Mouse (Mus musculus) cerebellum, adult 11 months (tissue): ENCODE data around the gene Fxyd2.

ENCODE experiments used
- DNase-seq: peaks from one replicate; pipeline ENCODE4 v3.0.0; 2022

Fxyd2 gene

GRCm38 (mm10) chr9:45395218-45395617 lies 4.3 kb upstream of the Fxyd2 start:
- DNase-seq, result no peak

- no peak for DNase-seq
These were observed 3.7 kb upstream of the Fxyd2 start for GRCm38 (mm10) chr9:45395796-45396195.

GRCm38 (mm10) chr9:45398336-45398735 lies 1.1 kb upstream of the Fxyd2 start:
- peak; percentile 68 for DNase-seq

GRCm38 (mm10) chr9:45401851-45402250 lies 2.4 kb downstream of the Fxyd2 start:
- no peak for DNase-seq

- no peak for DNase-seq
These were observed 3.5 kb downstream of the Fxyd2 start for GRCm38 (mm10) chr9:45402957-45403356.

- no peak for DNase-seq
These were observed 6.2 kb downstream of the Fxyd2 start for GRCm38 (mm10) chr9:45405694-45406093.

- DNase-seq, result no peak
These were observed 7.3 kb downstream of the Fxyd2 start for GRCm38 (mm10) chr9:45406808-45407207.

GRCm38 (mm10) chr9:45407706-45408675 lies 8.5 kb downstream of the Fxyd2 start:
- DNase-seq, result peak; percentile 76

GRCm38 (mm10) chr9:45410193-45410592 lies 10.7 kb downstream of the Fxyd2 start:
- DNase-seq, result no peak

GRCm38 (mm10) chr9:45410614-45411013 lies 11.1 kb downstream of the Fxyd2 start:
- DNase-seq, result no peak

- no peak for DNase-seq
These were observed 11.6 kb downstream of the Fxyd2 start for GRCm38 (mm10) chr9:45411111-45411510.

GRCm38 (mm10) chr9:45411803-45412202 lies 12.3 kb downstream of the Fxyd2 start:
- DNase-seq, result peak; percentile 46

GRCm38 (mm10) chr9:45412287-45412686 lies 12.8 kb downstream of the Fxyd2 start:
- DNase-seq, result peak; percentile 86

GRCm38 (mm10) chr9:45412700-45413477 lies 13.4 kb downstream of the Fxyd2 start:
- DNase-seq, result no peak

- peak; percentile 40 for DNase-seq
These were observed 14.1 kb downstream of the Fxyd2 start for GRCm38 (mm10) chr9:45413478-45414140.

GRCm38 (mm10) chr9:45415912-45416311 lies 16.4 kb downstream of the Fxyd2 start:
- DNase-seq, result peak; percentile 72

- peak; percentile 61 for DNase-seq
These were observed 17.8 kb downstream of the Fxyd2 start for GRCm38 (mm10) chr9:45417245-45417644.

GRCm38 (mm10) chr9:45418252-45418651 lies 18.8 kb downstream of the Fxyd2 start:
- DNase-seq, result no peak

- DNase-seq, result peak; percentile 37
These were observed 21.7 kb downstream of the Fxyd2 start for GRCm38 (mm10) chr9:45421209-45421608.

- peak; percentile 36 for DNase-seq
These were observed 23.4 kb downstream of the Fxyd2 start for GRCm38 (mm10) chr9:45422761-45423298.

GRCm38 (mm10) chr9:45426456-45426855 lies 27.0 kb downstream of the Fxyd2 start, which contains the start of gene Dscaml1:
TSS of gene Dscaml1 (plus strand) at chr9:45426628.
- DNase-seq, result peak; percentile 59

- DNase-seq, result no peak
These were observed 29.9 kb downstream of the Fxyd2 start for GRCm38 (mm10) chr9:45429392-45429791.
